Mouse (Mus musculus) myocyte (in vitro differentiated cells): ENCODE measurements around the gene Scamp5.

Experiments
- MAX ChIP-seq: IDR thresholded peaks from one replicate; pipeline ENCODE4 v1.6.1; 2011; ENCODE audit warnings: low read depth, mild to moderate bottlenecking, control low read depth
- MYOD1 ChIP-seq, 3 experiments: IDR thresholded peaks; one replicate each; pipeline ENCODE4 v1.6.1; 2011; ENCODE audit warnings: control low read depth in 2 of 3, low read depth in 2 of 3, mild to moderate bottlenecking in 2 of 3, moderate library complexity in 1 of 3; ENCODE audit not compliant: insufficient read length in 2 of 3, control insufficient read depth in 1 of 3
- POLR2A ChIP-seq: IDR thresholded peaks from one replicate; pipeline ENCODE4 v1.6.1; 2011; ENCODE audit warnings: low read depth, mild to moderate bottlenecking, control low read depth, moderate library complexity; ENCODE audit not compliant: insufficient read length
- TCF12 ChIP-seq: IDR thresholded peaks from one replicate; pipeline ENCODE4 v1.6.1; 2011; ENCODE audit warnings: mild to moderate bottlenecking, control low read depth; ENCODE audit not compliant: poor library complexity, insufficient read depth, severe bottlenecking
- USF1 ChIP-seq: IDR thresholded peaks from one replicate; pipeline ENCODE4 v1.6.1; 2011; ENCODE audit warnings: low read depth, mild to moderate bottlenecking, control low read depth, moderate library complexity

DNA sequence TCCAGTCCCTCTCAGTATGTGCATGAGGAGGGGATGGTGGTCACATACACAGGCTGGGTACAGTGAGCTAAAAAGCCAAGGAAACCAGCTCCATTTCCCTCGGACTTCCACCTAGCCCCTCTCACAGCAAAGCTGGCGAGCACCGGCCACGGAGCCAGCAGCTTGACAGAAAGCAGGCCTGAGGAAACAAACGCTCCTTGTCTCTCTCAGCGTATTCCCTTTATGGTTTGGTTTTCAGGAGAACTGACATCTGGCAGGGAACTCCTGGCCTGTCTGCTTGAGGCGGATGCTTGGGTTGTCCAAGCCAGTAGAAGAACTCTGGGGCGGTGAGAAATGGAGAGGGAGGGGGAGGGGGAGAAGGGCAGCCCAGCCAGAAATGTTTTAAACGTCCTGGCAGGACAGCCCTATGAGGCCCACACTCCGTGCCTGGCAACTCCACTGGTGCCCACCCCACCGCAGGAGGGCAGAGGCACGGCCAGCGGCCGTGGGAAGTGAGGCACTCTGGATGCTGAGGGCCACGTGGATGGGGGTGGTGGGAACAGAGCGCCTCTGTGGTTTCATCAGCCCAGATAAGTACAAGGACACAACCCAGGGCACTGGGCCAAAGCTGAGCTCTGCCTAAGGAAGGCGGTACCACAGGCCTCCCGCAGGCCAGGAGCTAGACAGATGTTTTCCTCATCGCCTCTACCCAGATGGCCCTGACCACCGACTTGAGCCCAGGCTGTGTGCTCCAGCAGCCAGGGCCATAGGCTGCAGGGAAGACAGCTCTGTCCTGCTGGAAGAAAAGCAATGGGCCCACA lies 47.3 kb downstream of the Scamp5 start:
- TF ChIP-seq POLR2A, result peak; percentile 26
- TF ChIP-seq MAX, result peak; percentile 52
- TF ChIP-seq MYOD1 (IDR thresholded peaks at IDR 0.05; ENCODE audit: control insufficient read depth in 1 of 3, insufficient read length in 2 of 3, low read depth in 2 of 3), result peak in 2 of 3 experiments; percentile 70 to 77
- no peak for TF ChIP-seq TCF12
- peak; percentile 61 for TF ChIP-seq USF1
